Mouse (Mus musculus) embryonic stem cell, embryonic (primary cell): Measurements from ENCODE around the gene Casp14.

ENCODE experiments used
- CTCF ChIA-PET, 4 experiments: fragments of 300-600 bp in 2 of 4; fragments of 350-600 bp in 2 of 4; sonication (Branson Sonifier 250); formaldehyde crosslinking; loops; one replicate each; lab custom pipeline; 2022; ENCODE audit warnings: inconsistent platforms in 2 of 4; lab: Charles Lee
- POLR2A ChIA-PET, 4 experiments: fragments of 300-600 bp in 2 of 4; fragments of 350-600 bp in 2 of 4; sonication (Branson Sonifier 250); formaldehyde crosslinking; loops; one replicate each; lab custom pipeline; 2022; ENCODE audit warnings: antibody characterized with exemption in 4 of 4, inconsistent platforms in 1 of 4; lab: Charles Lee

Casp14 gene

GRCm38 (mm10) chr10:78718056-78718455, at the start of gene Casp14:
Gene Casp14 (minus strand): TSS chr10:78718294.
- ChIA-PET POLR2A (interaction anchor here in 2 of 4 experiments (0.6 to 1.7 kb wide), 6 partner anchors 9 to 510 kb away, joined by 3 to 5 read pairs (median 3); partner anchors contain the start of gene Olfr1351 (in 1 of the 2)), CTCF (interaction anchor here in 2 of 4 experiments (0.6 to 1.1 kb wide), 3 partner anchors 12 to 632 kb away, joined by 3 to 4 read pairs (median 3); no protein-coding TSS in a partner anchor)

- ChIA-PET POLR2A (no interaction called here), CTCF (interaction anchor here in 1 of 4 experiments (0.6 to 0.8 kb wide), 2 partner anchors 10 to 884 kb away, joined by 3 read pairs; no protein-coding TSS in a partner anchor)
These were observed 47.5 kb upstream of the Casp14 start for GRCm38 (mm10) chr10:78765570-78765969.

GRCm38 (mm10) chr10:78756021-78756420, 37.9 kb upstream of the Casp14 start:
- ChIA-PET CTCF (interaction anchor here in 3 of 4 experiments (0.6 to 2.4 kb wide), 13 partner anchors 8 to 384 kb away, joined by 3 to 16 read pairs (median 4); no protein-coding TSS in a partner anchor), POLR2A (interaction anchor here in 2 of 4 experiments (0.6 to 1.3 kb wide), 6 partner anchors 15 to 779 kb away, joined by 3 to 5 read pairs (median 4); partner anchors contain the start of gene Icosl (in 1 of the 2))

- POLR2A ChIA-PET: interaction anchor here in 1 of 4 experiments (0.7 kb wide), 1 partner anchor 288 kb away, joined by 3 read pairs; the partner anchor contains the start of gene Pdxk
- CTCF ChIA-PET: no interaction called here
These were observed 34.5 kb upstream of the Casp14 start, which contains the start of gene Ccdc105 for GRCm38 (mm10) chr10:78752452-78753191. Gene Ccdc105 (minus strand): TSS chr10:78753065.

- ChIA-PET POLR2A (no interaction called here), CTCF (interaction anchor here in 1 of 4 experiments (0.7 kb wide), 1 partner anchor 367 kb away, joined by 4 read pairs; no protein-coding TSS in a partner anchor)
These were observed 30.9 kb upstream of the Casp14 start for GRCm38 (mm10) chr10:78748946-78749345.

- ChIA-PET CTCF (interaction anchor here in 1 of 4 experiments (1.3 to 1.7 kb wide), 2 partner anchors 8 to 207 kb away, joined by 3 to 7 read pairs; no protein-coding TSS in a partner anchor), POLR2A (interaction anchor here in 2 of 4 experiments (1.0 to 1.7 kb wide), 4 partner anchors 25 to 39 kb away, joined by 3 to 6 read pairs (median 3); partner anchors contain the start of gene Slc1a6 (in 2 of the 2))
These were observed 30.1 kb upstream of the Casp14 start for GRCm38 (mm10) chr10:78748161-78748560.

- ChIA-PET CTCF (interaction anchor here in 2 of 4 experiments (1.0 to 2.6 kb wide), 9 partner anchors 9 to 282 kb away, joined by 3 to 16 read pairs (median 4); partner anchors contain the start of gene Pdxk (in 1 of the 2)), POLR2A (interaction anchor here in 2 of 4 experiments (0.8 to 1.7 kb wide), 9 partner anchors 26 to 957 kb away, joined by 3 to 6 read pairs (median 3); partner anchors contain the start of genes Slc1a6 (in 2 of the 2), Bsg (in 1 of the 2), Cdc34 (in 1 of the 2) and Ilvbl (in 1 of the 2))
These were observed 29.1 kb upstream of the Casp14 start for GRCm38 (mm10) chr10:78747035-78747721.

GRCm38 (mm10) chr10:78745453-78746232, 27.5 kb upstream of the Casp14 start:
- CTCF ChIA-PET: interaction anchor here in 3 of 4 experiments (0.5 to 2.6 kb wide), 14 partner anchors 10 to 379 kb away, joined by 3 to 16 read pairs (median 4); no protein-coding TSS in a partner anchor
- POLR2A ChIA-PET: interaction anchor here in 2 of 4 experiments (0.5 to 0.7 kb wide), 2 partner anchors 61 to 1489 kb away, joined by 3 read pairs; no protein-coding TSS in a partner anchor

GRCm38 (mm10) chr10:78743721-78744120, 25.6 kb upstream of the Casp14 start:
- POLR2A ChIA-PET: no interaction called here
- CTCF ChIA-PET: interaction anchor here in 1 of 4 experiments (0.8 to 0.9 kb wide), 2 partner anchors 262 to 363 kb away, joined by 3 read pairs; no protein-coding TSS in a partner anchor

GRCm38 (mm10) chr10:78739821-78740220, 21.7 kb upstream of the Casp14 start:
- CTCF ChIA-PET: no interaction called here
- POLR2A ChIA-PET: no interaction called here

GRCm38 (mm10) chr10:78727876-78728275, 9.8 kb upstream of the Casp14 start:
- ChIA-PET CTCF (interaction anchor here in 2 of 4 experiments (0.6 to 0.7 kb wide), 3 partner anchors 148 to 509 kb away, joined by 3 to 4 read pairs (median 3); no protein-coding TSS in a partner anchor), POLR2A (no interaction called here)

- CTCF ChIA-PET: no interaction called here
- POLR2A ChIA-PET: no interaction called here
These were observed 8.9 kb upstream of the Casp14 start for GRCm38 (mm10) chr10:78727035-78727434.

GRCm38 (mm10) chr10:78723416-78723815, 5.3 kb upstream of the Casp14 start:
- CTCF ChIA-PET: no interaction called here
- POLR2A ChIA-PET: no interaction called here

GRCm38 (mm10) chr10:78722654-78723053, 4.6 kb upstream of the Casp14 start:
- POLR2A ChIA-PET: interaction anchor here in 1 of 4 experiments (0.6 kb wide), 1 partner anchor 28 kb away, joined by 9 read pairs; no protein-coding TSS in a partner anchor
- CTCF ChIA-PET: no interaction called here

GRCm38 (mm10) chr10:78722036-78722435, 3.9 kb upstream of the Casp14 start:
- ChIA-PET CTCF (no interaction called here), POLR2A (interaction anchor here in 1 of 4 experiments (0.6 kb wide), 1 partner anchor 29 kb away, joined by 9 read pairs; no protein-coding TSS in a partner anchor)

GRCm38 (mm10) chr10:78716231-78716630, 1.9 kb downstream of the Casp14 start:
- ChIA-PET POLR2A (no interaction called here), CTCF (no interaction called here)

- POLR2A ChIA-PET: no interaction called here
- CTCF ChIA-PET: no interaction called here
These were observed 2.9 kb downstream of the Casp14 start for GRCm38 (mm10) chr10:78715156-78715555.

- CTCF ChIA-PET: no interaction called here
- POLR2A ChIA-PET: no interaction called here
These were observed 4.0 kb downstream of the Casp14 start for GRCm38 (mm10) chr10:78714129-78714528.
